Mouse (Mus musculus) layer of hippocampus, postnatal 10 days (tissue): ENCODE measurements at regions not wholly inside any gene's neighbourhood (a gene's known extent, or its start where the extent isn't known, plus 50 kb on each side); places are given as distances from the start of the nearest gene placed in this dataset.

Experiments
- DNase-seq, 2 experiments: peaks; one replicate each; pipeline ENCODE4 v3.0.0; 2021; ENCODE audit warnings: low spot score in 2 of 2

DNA sequence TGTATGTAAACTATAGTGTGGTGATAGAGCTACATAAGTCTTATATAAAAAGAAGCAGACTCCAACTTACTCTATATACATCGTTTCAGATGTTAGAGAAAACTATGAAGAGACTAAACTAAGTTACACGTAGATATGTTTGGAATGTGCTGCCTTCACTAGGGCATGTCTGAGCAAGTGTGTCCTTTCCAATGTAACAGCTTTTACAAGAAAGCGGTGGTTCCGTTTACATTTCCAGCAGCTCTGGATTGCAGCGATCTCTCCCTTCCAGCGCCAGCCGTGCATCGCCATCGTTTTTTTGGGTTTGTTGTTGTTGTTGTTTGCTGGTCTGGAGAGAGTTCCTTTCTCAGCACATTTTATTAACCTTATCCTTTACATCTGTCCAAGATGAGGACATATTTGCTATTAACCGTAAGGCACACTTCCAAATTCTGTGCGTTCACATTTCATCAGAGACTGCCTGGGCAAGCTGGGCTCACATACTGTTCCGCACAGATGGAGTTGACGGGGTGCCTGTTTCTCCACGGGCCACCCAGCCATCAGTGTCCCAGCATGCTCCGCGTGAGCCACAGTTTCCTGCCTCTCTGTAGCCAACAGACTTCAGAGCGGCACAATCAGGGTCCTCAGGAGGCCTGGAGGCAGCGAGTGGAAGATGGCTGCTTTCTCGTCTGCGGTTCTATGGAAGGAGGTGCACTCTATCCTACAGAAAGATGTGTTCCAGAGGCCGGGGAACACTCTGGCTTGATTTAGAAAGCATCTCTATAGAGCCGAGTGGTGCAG lies 125.2 kb upstream of the Map1b start:
- peak; percentile 48 to 70 for DNase-seq

DNA sequence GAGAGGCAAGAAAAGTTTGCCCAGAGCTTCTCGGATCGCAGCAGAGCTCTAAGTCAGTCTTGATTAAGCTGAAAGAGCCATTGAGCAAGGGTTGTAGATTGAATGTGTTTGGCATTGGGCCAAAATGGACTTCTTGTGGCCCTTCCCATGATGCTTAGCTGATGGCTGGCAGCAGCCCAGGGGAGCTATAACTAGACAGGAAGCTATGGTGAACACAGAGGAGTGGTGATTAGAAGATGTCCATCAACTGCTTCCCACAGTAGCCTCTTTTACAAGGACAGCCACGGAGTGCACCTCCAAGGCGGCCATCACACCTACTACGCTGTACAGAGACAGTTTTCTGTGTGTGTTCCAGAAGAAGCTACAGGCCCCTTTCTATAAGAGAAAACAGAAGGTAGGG lies 116.4 kb upstream of the Map1b start:
- DNase-seq: no peak

DNA sequence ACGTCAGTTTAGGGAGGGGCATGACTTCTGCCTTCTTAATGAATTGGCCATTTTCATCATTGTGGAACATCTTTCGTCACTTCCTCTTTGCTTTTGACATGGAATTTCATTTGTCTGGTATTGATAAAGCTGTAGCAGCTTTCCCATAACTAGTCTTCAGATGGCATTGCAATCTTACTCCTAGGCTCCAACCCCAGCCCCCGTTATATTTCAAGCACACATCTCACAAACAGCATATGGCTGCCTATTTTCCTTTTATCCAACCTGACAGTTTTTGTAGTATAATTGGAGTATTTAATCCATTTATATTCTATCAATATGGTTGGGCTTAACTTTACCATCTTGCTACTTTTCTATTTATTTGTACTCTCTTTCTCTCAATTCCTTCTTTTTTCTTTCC lies 114.5 kb upstream of the Map1b start:
- DNase-seq: no peak

DNA sequence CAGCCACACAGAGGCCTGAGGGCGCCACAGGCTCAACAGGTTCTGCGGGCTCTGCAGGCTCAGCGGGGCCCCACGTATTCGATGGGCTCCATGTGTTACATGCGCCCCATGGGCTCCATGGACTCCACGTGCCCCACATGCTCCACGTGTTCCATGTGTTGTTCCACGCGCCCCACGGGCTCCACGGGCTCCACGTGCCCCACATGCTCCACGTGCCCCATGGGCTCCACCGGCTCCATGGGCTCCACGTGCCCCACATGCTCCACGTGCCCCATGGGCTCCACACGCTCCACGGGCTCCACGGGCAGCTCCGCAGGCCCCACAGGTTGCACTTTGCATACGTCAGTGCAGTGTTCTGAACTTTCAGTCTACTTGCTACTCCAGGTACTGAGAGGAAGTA lies 114.0 kb upstream of the Map1b start:
- DNase-seq: no peak

DNA sequence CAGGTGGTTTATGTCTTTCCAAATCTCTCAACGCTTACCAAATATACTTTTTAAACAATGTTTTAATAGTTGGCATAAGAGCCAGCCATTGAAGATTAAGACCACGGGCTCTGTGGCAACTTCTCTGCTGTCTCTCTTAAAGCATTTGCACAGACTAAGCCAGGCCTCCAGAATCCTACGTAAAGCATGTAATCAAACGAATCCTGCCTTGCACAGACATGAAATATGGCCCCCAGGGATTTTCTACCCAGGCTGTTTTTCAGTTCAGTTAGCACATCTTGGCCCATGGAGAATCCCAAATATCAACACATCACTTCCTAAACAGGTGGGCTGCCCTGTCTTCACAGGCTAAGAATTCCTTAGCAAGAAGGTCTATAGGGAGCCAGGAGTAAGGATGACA lies 108.9 kb upstream of the Map1b start:
- DNase-seq: no peak

DNA sequence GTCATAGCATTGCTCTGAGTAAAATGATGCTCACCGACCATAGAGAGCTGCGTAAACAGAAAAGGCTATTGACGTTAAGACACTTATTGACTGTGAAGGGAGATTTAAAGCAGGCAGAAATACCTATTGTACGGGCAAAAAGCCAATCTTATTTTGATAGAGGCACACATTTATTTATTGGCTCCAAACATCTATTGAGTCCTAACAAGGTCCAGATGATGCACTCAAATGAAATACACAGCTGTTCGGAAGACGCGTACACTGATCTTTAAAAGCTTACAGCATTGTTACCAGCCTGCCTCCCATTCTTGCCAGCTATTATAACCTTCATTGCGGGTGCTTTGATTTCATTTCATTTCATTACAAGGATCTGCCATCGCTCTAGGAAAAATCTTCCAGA lies 102.0 kb upstream of the Map1b start:
- no peak for DNase-seq

DNA sequence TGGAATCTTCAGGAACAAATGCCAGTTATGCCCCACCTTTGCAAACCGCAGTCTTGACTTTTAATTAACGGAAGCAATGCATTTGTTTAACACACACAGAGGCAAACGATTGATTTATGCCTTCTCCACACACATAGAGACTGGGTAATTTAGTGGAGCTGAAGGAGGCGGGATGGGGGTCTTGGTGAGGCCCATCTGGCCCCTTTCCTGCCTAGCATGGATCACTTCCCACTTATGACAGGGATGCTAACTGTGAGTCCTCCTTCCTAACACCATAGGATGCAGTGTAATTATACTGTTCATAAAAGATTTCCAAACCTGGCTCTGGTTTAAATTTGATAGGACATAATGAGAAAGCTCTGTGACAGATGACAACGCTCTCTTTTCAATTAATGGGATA lies 101.1 kb upstream of the Map1b start:
- DNase-seq: no peak

DNA sequence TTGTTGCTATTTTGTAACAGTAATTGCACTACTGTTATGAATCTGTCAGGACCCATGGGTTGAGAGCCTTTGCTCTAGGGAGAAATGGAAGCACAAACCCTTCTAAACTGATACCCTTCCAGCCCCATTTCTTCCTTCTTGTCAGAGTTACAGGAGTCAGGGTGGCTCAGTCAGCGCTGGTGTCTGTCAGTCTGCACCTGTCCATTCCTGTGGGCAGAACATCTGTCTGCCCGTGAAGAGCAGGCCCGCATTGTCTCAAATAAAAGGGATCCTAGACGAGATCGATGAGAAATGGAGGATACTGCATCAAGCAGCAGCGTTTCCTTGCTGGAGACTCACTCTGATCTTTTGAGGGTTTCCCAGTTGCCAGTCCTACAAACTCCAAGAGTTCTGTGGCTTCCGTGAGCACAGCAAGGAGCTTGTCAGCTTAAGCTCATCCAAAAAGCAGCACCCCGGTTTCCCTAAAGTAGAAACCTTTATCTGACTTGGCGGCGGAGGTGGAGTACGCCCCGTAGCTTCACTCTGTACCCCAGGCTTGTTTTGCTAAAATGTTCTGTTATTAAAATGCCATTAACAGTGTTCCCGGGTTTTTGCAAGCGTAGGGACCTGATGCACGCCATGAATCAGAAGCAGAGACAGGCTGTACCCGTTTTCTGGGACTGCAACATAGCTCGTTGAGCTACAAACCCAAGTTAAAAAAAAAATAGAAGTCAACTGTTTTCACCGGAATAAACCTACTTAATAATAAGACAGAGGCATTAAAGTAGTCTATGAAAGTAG lies 95.6 kb upstream of the Map1b start:
- DNase-seq: no peak

DNA sequence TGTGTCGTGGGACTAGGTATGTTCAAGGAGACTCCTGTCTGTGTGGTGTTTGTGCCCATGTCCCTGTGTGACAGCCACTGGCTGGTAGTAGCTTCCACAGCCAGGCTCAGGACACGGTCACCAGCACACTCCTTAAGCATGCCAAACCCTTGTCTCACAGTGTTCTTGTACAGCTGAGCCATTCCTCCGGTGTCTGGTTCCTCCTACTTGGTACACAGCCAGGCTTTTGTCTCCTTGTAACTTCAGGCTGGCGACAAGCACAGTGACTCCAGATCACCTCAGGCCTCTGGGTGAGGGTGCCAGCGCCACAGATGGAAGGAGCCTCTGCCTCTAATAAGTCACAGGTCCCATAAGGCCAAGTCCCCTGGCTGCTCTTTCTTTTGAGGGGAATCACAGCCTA lies 94.2 kb upstream of the Map1b start:
- no peak for DNase-seq

DNA sequence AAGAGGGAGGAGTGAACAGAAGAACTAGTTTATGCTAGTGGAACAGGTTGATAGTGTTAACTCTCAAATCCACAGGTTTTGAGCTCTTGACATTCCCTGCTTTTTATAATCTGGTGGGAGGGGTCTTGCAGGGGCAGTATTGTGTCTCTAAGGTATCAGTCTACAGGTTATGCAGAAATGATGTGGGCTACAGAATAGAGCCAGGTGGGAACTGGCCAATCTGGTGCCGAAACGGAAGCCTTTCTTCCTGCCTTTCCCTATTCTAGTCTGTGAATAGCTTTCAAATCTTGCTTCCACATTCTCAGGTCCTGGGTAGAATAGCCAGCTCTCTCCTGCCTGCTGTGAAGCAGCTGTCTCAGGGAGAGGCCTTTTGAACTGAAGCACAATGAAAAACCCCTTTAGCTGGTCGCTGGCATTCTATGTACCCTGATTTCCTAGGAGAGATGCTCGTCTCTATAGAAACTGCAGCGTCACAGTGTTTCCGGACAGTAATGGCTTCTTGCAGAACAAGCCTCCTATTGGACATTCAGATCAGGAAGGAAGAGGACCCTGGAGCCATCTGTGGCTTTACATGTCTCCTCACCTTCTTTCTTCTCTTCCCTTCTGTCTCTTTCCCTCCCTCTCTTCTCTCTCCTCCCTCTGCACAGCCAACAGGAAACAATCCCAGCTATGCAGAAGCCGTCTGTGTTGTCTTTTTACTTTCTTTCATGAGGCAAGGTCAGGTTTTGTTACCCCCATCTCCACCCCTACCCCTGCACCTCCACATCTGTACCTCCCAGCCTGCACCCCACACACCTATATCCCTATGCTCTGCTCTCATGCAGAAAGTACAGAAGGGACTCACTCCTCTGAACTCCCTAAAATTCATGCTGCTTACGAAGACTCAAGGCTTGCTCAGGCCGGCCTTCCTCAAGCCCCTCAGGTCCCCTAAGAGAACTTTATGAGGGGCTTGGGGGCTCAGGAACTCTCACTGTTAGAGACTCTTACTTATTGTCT lies 93.1 kb upstream of the Map1b start:
- no peak for DNase-seq

DNA sequence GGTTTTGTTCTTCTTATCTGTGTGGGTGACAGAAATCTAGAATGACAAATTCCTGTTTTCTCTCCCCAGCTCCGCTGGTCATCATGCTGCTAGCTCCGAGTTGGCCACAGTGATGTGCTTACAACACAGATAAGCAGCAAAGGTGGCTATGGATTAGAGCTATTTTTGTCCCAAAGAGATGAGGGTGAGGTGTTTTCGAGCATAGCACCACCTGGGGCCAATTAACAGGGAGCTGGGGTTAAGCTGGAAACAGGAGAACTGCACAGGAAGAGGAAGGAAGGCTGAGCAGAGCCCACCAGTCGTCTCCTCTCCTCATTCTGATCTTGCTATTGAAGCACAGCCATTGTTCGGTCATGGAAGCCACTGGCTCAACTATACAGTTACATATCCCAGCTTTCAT lies 92.3 kb upstream of the Map1b start:
- no peak for DNase-seq

DNA sequence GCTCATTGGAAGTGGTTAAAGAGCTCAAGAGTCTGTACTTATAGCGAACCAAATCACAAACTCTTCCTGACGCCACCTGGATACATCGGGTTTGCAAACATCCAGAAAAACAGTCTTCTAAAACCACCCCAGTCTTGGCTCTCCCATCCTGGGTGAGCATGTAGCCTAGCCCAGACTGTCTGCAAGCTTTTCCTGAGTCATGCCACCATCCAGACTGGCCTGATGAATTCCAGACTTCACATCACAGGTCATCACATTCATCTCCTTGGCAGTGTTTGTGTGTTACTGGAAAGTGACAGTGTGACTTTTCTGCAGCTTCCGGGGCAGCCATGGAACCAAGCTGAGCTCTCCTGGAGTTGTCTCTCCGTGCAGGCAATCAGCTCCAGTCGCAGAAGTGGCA lies 90.9 kb upstream of the Map1b start:
- DNase-seq: no peak

DNA sequence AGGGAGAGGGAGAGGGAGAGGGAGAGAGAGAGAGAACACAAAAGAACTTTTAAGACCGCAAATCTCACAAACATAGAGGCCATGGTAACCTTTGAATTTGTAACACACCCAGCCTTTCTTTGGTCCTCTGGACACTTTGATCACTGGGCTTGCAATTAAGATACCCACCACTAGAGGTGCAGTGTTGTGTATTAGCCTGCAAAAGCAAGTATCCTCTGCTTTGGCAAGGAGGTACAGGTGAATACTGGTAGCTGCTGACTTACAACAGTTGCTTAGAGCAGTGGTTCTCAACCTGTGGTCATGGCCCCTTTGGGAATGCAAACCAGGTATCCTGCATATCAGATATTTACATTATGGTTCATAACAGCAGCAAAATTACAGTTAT lies 90.3 kb upstream of the Map1b start:
- no peak for DNase-seq

DNA sequence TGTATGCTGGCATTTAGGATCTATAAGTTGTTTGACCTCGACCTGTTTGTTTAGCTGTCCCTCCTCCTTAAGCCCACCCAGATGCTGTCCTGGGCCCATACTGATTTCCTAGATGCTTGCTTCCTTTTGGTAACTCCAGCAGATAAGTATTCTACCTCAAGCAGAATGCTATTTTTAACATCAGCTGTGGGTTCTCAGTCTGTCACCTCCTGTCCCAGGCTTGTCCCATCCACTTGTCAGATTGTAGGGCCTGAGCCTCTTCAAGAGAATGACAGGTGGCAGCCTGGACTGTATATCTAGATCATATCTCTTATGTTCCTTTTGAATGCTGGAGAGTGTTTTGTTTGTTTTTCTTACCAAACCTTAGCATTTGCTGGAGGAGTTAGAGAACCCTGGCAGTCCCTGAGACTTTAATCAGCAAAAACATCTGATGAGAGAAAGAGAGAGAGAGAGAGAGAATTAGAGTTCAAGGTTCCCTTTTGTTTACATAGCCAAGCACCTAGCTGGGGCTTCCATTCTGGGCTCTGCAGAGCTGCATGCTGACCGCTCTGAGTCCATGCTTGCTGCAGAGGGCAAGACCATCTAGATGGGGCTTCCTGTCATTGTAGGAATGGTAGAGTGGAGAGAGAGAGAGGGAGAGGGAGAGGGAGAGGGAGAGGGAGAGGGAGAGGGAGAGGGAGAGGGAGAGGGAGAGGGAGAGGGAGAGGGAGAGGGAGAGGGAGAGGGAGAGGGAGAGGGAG lies 89.7 kb upstream of the Map1b start:
- DNase-seq: no peak

DNA sequence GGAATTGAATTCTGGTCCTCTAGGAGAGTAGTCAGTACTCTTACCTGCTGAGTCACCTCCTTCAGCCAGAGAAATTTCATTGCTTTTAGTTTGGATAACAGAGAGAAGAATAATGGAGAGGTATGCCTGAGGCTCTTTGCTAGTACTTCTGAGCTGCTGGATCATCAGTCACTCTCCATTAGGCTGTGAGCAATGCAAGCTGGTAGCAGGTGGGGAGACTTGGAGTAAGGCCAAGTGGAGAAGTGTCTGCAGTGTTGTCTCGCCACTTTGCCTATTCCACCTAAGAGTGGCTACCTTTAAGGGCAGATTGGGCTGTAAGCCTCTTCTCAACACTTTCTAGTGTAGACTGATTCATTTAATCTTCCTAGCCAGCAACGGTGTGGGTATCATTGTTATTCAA lies 81.6 kb upstream of the Map1b start:
- DNase-seq: no peak

DNA sequence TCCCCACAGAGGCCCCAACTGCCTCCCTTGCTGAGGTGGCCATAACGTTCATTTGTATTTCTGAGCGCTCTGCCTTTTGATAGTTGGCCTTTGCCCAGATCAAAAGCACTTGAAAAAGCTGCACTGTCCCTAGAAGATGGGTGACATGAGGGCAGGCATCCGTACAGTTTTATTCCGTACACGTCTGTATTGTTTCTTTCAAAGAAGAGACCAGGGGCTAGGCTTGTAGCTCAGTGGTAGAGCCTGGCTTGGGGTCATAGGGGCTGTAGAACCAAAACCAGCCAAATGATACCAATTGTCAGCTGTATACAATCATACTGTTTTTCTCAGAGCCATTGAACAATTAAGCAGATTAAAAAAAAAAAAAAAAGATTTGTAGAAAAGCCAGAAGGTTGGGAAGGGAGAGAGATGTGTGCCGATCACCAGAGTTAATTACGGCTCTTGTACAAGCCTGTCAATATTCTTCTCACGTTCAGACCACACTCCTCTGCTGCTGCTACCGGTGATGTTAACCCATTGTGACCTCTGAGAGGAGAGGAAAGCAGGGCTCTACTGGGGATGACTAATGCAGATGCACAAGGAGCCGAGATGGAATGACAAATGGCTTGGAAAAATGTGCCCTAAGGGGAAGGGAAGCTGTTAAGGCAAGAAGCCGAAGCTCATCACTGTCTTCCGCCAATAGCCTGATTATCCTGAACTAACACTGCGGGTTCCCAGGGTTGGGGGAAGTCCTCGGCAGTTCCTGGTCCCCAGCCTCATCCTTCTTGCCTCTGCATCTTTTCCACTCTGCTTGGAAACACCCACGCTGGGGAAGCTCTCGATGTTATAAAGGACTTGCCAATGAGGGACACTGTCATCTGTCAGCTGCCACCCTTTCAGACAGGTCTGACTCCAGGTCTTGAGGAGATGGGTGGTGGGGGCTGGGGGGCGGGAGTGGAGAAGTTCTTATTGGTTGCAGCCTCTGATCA lies 77.8 kb upstream of the Map1b start:
- DNase-seq: no peak

DNA sequence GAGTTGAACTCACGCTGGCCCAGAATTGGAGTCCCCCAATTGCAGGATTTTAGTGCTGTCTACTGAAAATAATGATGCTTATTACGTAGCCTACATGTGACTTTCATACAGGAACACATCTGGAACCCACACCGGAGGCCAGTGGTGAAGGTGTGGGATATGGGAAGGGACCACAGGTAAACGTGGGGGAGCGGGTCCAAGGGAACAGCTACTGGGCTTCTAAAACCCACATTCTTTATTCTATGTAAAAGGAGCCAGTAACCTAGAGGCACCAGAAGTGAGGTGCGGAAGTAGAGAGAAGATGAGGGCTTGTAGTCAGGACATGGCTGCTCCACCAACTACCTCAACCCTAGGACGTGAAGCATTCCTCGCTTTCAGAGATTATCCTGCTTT lies 76.9 kb upstream of the Map1b start:
- no peak for DNase-seq

DNA sequence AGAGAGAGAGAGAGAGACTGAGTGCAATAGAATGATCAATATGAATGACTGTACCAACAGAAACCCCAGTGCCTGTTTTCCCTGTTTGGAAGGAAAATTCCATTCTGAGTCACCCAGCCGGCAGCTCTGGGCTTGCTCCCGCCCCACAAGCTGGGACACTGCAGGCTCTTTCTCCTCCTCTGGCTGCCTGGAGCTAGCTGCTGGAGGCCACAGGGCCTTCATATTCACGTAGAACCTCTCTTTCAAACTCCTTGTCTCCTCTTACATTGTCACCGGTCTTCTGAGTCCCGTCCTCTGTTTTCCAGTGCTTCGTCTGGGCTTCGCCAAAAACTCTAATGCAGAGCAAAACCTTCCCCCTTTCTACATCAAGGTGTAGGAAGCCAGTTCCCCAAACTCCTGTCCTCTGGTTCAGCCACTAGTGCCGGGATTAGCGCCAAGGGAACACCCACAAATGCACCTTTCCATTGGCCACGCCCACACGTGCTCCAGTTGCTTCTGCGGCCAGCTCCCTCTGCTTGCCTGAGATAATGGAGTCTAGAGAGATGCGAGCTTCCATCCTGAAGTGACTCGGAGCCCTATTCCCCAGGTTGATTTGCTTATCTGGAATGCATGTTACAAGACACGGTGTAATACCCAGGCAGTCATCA lies 76.4 kb upstream of the Map1b start:
- peak in 1 of 2 experiments; percentile 31 for DNase-seq

DNA sequence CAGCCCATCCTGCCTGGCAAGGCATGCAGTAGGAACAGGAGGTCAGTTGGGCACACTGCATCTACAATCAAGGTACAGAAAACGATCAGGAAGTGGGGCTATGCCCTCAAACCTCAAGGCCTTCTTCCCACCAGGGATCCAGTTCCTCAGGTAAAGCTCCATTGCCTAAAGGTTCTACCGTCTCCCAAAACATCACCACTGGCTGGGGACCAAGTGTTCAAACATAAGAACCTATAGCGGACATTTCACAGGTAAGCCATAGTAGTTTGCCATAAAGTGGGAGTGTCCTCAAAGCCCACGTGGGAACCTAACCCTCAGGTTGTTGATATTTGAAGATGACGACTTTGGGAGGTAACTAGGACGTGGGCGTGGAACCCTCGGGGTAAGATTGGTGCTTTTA lies 72.3 kb upstream of the Map1b start:
- no peak for DNase-seq
